Mouse (Mus musculus): ENCODE measurements around the gene Olfr340.
"Not testable (repeated sequence)": the region's sequence is repeated elsewhere in the genome, so short reads cannot be mapped to it uniquely, and the experiment has no call there.

Olfr340 gene

GRCm38 (mm10) chr2:36452287-36452686 lies at the start of gene Olfr340:
Gene Olfr340 (plus strand): TSS chr2:36452587.
- DNase-seq (ENCODE audit: low read depth): no peak

- DNase-seq (ENCODE audit: low read depth): not testable (repeated sequence)
These were observed 37.2 kb upstream of the Olfr340 start for GRCm38 (mm10) chr2:36415174-36415573.

- not testable (repeated sequence) for DNase-seq (ENCODE audit: low read depth)
These were observed 36.8 kb upstream of the Olfr340 start for GRCm38 (mm10) chr2:36415591-36415990.

- DNase-seq (ENCODE audit: low read depth): no peak
These were observed 33.7 kb upstream of the Olfr340 start, which contains the start of gene Olfr339 for GRCm38 (mm10) chr2:36418647-36419046. Gene Olfr339 (plus strand): TSS chr2:36418947.

- no peak for DNase-seq (ENCODE audit: low read depth)
These were observed 21.2 kb downstream of the Olfr340 start for GRCm38 (mm10) chr2:36473634-36474033.

- no peak for DNase-seq (ENCODE audit: low read depth)
These were observed 30.0 kb downstream of the Olfr340 start, which contains the start of gene Olfr341 for GRCm38 (mm10) chr2:36482368-36482767. Gene Olfr341 (minus strand): TSS chr2:36482468.
